Mouse (Mus musculus) myocyte (in vitro differentiated cells): ENCODE measurements around the gene Clp1.

Experiments
- CEBPB ChIP-seq: IDR thresholded peaks from 2 replicates; pipeline ENCODE4 v1.6.1; 2011; ENCODE audit warnings: mild to moderate bottlenecking, moderate library complexity; ENCODE audit not compliant: poor library complexity, insufficient read depth, severe bottlenecking
- E2F4 ChIP-seq: IDR thresholded peaks from one replicate; pipeline ENCODE4 v1.6.1; 2011; ENCODE audit warnings: mild to moderate bottlenecking, control low read depth, moderate library complexity; ENCODE audit not compliant: insufficient read depth
- MYOD1 ChIP-seq, 3 experiments: IDR thresholded peaks; one replicate each; pipeline ENCODE4 v1.6.1; 2011; ENCODE audit warnings: control low read depth in 2 of 3, low read depth in 2 of 3, mild to moderate bottlenecking in 2 of 3, moderate library complexity in 1 of 3; ENCODE audit not compliant: insufficient read length in 2 of 3, control insufficient read depth in 1 of 3
- MYOG ChIP-seq, 3 experiments: IDR thresholded peaks; one replicate each; pipeline ENCODE4 v1.6.1; 2011; ENCODE audit warnings: control low read depth in 2 of 3, low read depth in 2 of 3, mild to moderate bottlenecking in 2 of 3; ENCODE audit not compliant: insufficient read length in 2 of 3, control insufficient read depth in 1 of 3, insufficient read depth in 1 of 3
- POLR2A ChIP-seq: IDR thresholded peaks from one replicate; pipeline ENCODE4 v1.6.1; 2011; ENCODE audit warnings: low read depth, mild to moderate bottlenecking, control low read depth, moderate library complexity; ENCODE audit not compliant: insufficient read length
- POLR2AphosphoS2 ChIP-seq: IDR thresholded peaks from one replicate; pipeline ENCODE4 v1.6.1; 2011; ENCODE audit warnings: low read depth, control low read depth; ENCODE audit not compliant: insufficient read length
- SRF ChIP-seq: IDR thresholded peaks from one replicate; pipeline ENCODE4 v1.6.1; 2011; ENCODE audit warnings: low read depth; ENCODE audit not compliant: control insufficient read depth, insufficient read length
- TCF12 ChIP-seq: IDR thresholded peaks from one replicate; pipeline ENCODE4 v1.6.1; 2011; ENCODE audit warnings: mild to moderate bottlenecking, control low read depth; ENCODE audit not compliant: poor library complexity, insufficient read depth, severe bottlenecking
- USF1 ChIP-seq: IDR thresholded peaks from one replicate; pipeline ENCODE4 v1.6.1; 2011; ENCODE audit warnings: low read depth, mild to moderate bottlenecking, control low read depth, moderate library complexity

DNA sequence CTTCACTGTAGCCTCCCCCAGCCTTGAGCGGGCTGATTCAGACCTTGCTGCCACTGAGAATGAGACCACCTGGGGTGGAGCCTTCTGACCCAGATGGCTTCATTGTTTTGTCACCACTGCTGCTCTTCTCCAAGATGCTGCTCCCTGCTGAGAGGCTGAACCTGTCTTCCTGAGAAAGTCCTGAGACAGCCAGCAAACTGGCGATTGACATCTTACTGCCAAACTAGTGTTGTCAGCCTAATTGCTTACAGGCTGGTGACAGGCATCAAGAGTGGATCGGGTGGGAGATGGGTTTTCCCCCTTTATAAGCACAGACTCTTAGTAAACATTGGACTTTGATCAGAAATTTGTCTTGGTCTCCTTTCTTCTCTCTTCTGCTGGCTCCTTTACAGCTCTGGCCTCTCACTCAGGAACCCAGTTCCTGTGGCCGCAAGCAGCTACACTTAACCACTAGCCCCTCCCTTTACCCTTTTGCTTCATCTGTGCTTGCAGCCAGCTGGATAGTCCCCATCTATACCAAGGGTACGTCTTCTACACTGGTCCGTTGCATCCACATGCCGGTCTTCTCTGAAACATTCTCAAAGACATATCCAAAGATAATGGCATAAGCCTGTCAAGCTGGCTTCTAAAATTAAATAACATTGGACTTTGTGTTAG lies 30.0 kb upstream of the Clp1 start:
- TF ChIP-seq MYOG (IDR thresholded peaks at IDR 0.05; ENCODE audit: control insufficient read depth in 1 of 3, insufficient read depth in 1 of 3, insufficient read length in 2 of 3, low read depth in 2 of 3) = no peak
- TF ChIP-seq POLR2A = no peak
- no peak for TF ChIP-seq POLR2AphosphoS2
- no peak for TF ChIP-seq CEBPB
- no peak for TF ChIP-seq SRF
- no peak for TF ChIP-seq USF1
- no peak for TF ChIP-seq E2F4
- no peak for TF ChIP-seq MYOD1 (IDR thresholded peaks at IDR 0.05; ENCODE audit: control insufficient read depth in 1 of 3, insufficient read length in 2 of 3, low read depth in 2 of 3)
- no peak for TF ChIP-seq TCF12
